Mouse (Mus musculus) hindbrain, embryonic 14.5 days (tissue): ENCODE measurements around the gene Fbxw10. TPM values are rescaled to one million over a fixed set of nuclear protein-coding genes. Genes with fewer than 3 reads are reported as not detected.
A peak's percentile ranks its signal among the peaks of the same experiment; 100 is the strongest.

ENCODE experiments used
- ATAC-seq: fragments of 200-750 bp; cut with Nextera tagmentation; 2 replicates; pipeline ENCODE4 v1.8.0; 2017; ENCODE audit warnings: moderate number of reproducible peaks, mild to moderate bottlenecking, moderate TSS enrichment, moderate library complexity; ENCODE audit not compliant: low FRiP score
- DNase-seq: peaks from one replicate; pipeline ENCODE4 v3.0.0-alpha.2; 2015; ENCODE audit warnings: low spot score
- H3K27ac ChIP-seq: fragments of 300-500 bp; sonication (generic); 2 replicates; pipeline ENCODE4 v1.5.1; 2014; ENCODE audit warnings: mild to moderate bottlenecking, moderate library complexity
- H3K27me3 ChIP-seq: fragments of 300-500 bp; sonication (generic); 2 replicates; pipeline ENCODE4 v1.6.1; 2014; ENCODE audit warnings: mild to moderate bottlenecking, low read length, mixed read lengths; ENCODE audit not compliant: control insufficient read depth, insufficient read depth
- H3K36me3 ChIP-seq: fragments of 300-500 bp; sonication (generic); replicated peaks from 2 replicates; pipeline ENCODE4 v1.6.1; 2014; ENCODE audit not compliant: control insufficient read depth, insufficient read depth
- H3K4me1 ChIP-seq: fragments of 300-500 bp; sonication (generic); replicated peaks from 2 replicates; pipeline ENCODE4 v1.6.1; 2014; ENCODE audit warnings: antibody characterized with exemption, low read length, mixed read lengths; ENCODE audit not compliant: control insufficient read depth, insufficient read depth
- H3K4me2 ChIP-seq: fragments of 300-500 bp; sonication (generic); replicated peaks from 2 replicates; pipeline ENCODE4 v1.6.1; 2014; ENCODE audit warnings: mild to moderate bottlenecking, moderate library complexity
- H3K4me3 ChIP-seq: fragments of 300-500 bp; sonication (generic); replicated peaks from 2 replicates; pipeline ENCODE4 v1.5.1; 2014; ENCODE audit warnings: mild to moderate bottlenecking, low read length
- H3K9ac ChIP-seq: fragments of 300-500 bp; sonication (generic); 2 replicates; pipeline ENCODE4 v1.6.1; 2014
- H3K9me3 ChIP-seq: fragments of 300-500 bp; sonication (generic); 2 replicates; pipeline ENCODE4 v1.6.1; 2016; ENCODE audit warnings: low read length; ENCODE audit not compliant: control insufficient read depth
- WGBS: fragments of 180-500 bp; shearing (Covaris S2); extraction: QIAGEN DNeasy Blood & Tissue Kit; methylation state at CpG from one replicate; pipeline ENCODE4 v1.1.7; 2014; 5-methylcytosine and 5-hydroxymethylcytosine counted together
- polyA plus RNA-seq: library from polyadenylated mRNA; unstranded; fragments of >200 nt; fragmentation: Nextera tagmentation; extraction: Ambion mirVana; gene quantifications from 2 replicates; pipeline ENCODE4 v1.2.1, GENCODE M21; 2014

Fbxw10 gene
- polyA plus RNA-seq, 1 experiment from 2014 or later, result 0.25 TPM

- Histone ChIP-seq H3K4me1 (no peaks in the 10 kb centered on the region), H3K27ac (no peak overlapping the region), H3K4me3 (no peak overlapping the region), H3K36me3 (no peaks in the 10 kb centered on the region), H3K4me2 (no peak overlapping the region), H3K9me3 (no peaks in the 10 kb centered on the region), H3K9ac (no peak overlapping the region), H3K27me3 (no peaks in the 10 kb centered on the region)
- ATAC-seq (no peak), DNase-seq (no peak)
- WGBS, result 95% methylated on average over 4 of the region's 4 CpGs
Observed at GRCm38 (mm10) chr11:62827135-62827534, 19.7 kb upstream of the Fbxw10 start.

DNA sequence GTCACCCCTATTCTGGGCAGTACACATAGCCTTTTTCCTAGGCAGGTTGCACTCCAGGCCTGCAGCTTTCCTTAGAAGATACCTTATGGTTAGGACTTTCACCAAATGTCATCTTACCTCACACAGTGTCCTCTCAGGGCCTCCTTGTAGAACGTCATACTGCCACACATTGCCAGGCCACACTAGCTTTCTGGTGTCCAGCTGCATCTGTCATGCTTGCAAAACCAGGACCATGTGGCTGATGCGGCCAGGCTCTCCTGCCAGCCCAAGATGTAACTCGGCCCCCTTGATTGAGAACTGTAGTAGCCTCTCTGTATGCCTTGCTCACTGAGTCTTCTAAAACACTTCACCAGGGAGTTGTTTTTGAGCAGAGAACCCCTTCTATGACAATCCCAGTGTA, 19.0 kb upstream of the Fbxw10 start:
- no peak overlapping the region for H3K27ac ChIP-seq
- WGBS, result 87% methylated on average over 3 of the region's 3 CpGs
- no peak overlapping the region for H3K4me2 ChIP-seq
- DNase-seq (no peak), ATAC-seq (no peak)
- H3K4me3 ChIP-seq, result no peak overlapping the region
- H3K9me3 ChIP-seq, result no peaks in the 10 kb centered on the region
- H3K27me3 ChIP-seq, result no peaks in the 10 kb centered on the region
- no peaks in the 10 kb centered on the region for H3K4me1 ChIP-seq
- no peak overlapping the region for H3K9ac ChIP-seq
- no peaks in the 10 kb centered on the region for H3K36me3 ChIP-seq

- DNase-seq (no peak), ATAC-seq (no peak)
- Histone ChIP-seq H3K4me2 (no peak overlapping the region), H3K27me3 (no peaks in the 10 kb centered on the region), H3K36me3 (no peaks in the 10 kb centered on the region), H3K9ac (no peak overlapping the region), H3K9me3 (no peaks in the 10 kb centered on the region), H3K4me1 (no peaks in the 10 kb centered on the region), H3K27ac (no peak overlapping the region), H3K4me3 (no peak overlapping the region)
- WGBS, result 87% methylated on average over 2 of the region's 2 CpGs
Observed at GRCm38 (mm10) chr11:62830387-62830786, 16.5 kb upstream of the Fbxw10 start.

- H3K27me3 ChIP-seq, result no peaks in the 10 kb centered on the region
- H3K4me3 ChIP-seq, result no peak overlapping the region
- no peaks in the 10 kb centered on the region for H3K36me3 ChIP-seq
- no peaks in the 10 kb centered on the region for H3K9me3 ChIP-seq
- no peak overlapping the region for H3K9ac ChIP-seq
- no peaks in the 10 kb centered on the region for H3K4me1 ChIP-seq
- DNase-seq, result no peak
- ATAC-seq, result no peak
- H3K27ac ChIP-seq, result no peak overlapping the region
- no peak overlapping the region for H3K4me2 ChIP-seq
Observed at GRCm38 (mm10) chr11:62831906-62832305, 15.0 kb upstream of the Fbxw10 start.

DNA sequence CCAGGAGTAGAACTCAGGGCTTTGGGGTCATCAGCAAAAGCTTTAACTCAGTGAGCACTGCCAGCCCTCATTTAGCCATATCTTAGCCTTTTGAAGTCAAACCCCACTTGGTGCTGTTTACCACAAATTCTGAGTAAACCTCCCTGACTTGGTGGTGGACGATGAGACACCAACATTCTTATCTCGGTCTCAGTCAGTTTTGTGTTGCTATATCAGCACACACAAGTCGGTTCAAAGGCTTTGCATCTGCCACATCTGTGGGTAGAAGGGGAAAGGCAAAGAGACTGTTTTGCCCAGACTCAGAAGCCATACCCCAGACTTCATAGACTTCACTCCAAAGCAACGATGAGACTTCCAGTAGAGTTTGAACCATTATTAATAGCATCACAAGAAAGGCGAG, 2.3 kb upstream of the Fbxw10 start:
- no peak overlapping the region for H3K27ac ChIP-seq
- H3K4me3 ChIP-seq, result no peak overlapping the region
- WGBS, result 93% methylated on average over 5 of the region's 5 CpGs
- H3K36me3 ChIP-seq, result no peaks in the 10 kb centered on the region
- ATAC-seq (no peak), DNase-seq (no peak)
- H3K4me2 ChIP-seq, result no peak overlapping the region
- H3K9ac ChIP-seq, result no peak overlapping the region
- peaks cover 4% of the 10 kb centered on the region; the same call in 1 of the 2 replicates for H3K4me1 ChIP-seq
- H3K9me3 ChIP-seq, result no peaks in the 10 kb centered on the region
- H3K27me3 ChIP-seq, result no peaks in the 10 kb centered on the region

DNA sequence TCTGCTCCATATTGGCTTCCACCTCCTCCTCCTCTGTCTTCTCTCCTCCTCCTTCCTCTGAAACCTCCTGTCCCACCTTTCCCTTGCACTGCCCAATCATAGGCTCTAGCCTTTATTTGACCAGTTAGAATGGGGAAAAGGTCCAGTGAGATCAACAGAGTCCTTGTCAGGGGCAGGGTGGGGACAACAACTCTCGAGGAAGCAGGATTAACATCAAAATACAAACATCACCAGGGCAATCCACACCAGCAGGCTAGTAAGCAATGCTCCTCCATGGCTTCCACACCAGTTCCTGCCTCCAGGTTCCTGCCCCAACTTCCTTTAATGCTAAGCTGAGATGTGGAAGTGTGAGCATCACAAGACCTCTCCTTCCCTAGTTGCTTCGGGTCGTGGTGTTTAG, 1.1 kb upstream of the Fbxw10 start:
- DNase-seq, result no peak
- no peaks in the 10 kb centered on the region for H3K36me3 ChIP-seq
- no peak overlapping the region for H3K9ac ChIP-seq
- no peak overlapping the region for H3K4me2 ChIP-seq
- WGBS, result 69% methylated on average over 3 of the region's 3 CpGs
- no peak overlapping the region for H3K4me3 ChIP-seq
- H3K27me3 ChIP-seq, result no peaks in the 10 kb centered on the region
- H3K27ac ChIP-seq, result no peak overlapping the region
- H3K9me3 ChIP-seq, result no peaks in the 10 kb centered on the region
- peaks cover 4% of the 10 kb centered on the region; the same call in 1 of the 2 replicates for H3K4me1 ChIP-seq
- no peak for ATAC-seq

- H3K27me3 ChIP-seq, result no peaks in the 10 kb centered on the region
Observed at GRCm38 (mm10) chr11:62847655-62848191, 854 bp downstream of the Fbxw10 start.

DNA sequence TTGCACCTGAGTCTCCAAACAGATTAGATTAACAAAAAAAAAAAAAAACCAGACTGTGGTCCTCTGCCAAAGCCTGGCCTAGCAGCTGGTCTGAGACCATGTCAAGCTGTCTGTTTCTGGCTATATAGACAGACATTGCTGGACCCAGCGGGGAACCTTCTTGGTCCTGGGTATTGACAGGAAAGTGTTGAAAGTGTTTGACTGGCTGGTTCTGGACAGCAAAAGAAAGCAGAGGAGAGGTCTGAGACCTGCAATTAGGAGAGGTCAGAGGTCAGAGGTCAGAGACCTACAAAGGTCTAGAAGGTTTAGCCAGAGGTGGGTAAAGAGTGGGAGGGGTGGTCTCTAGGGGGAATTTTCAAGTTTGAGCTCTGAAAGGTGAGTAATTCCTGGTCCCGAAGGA, 1.4 kb downstream of the Fbxw10 start:
- Histone ChIP-seq H3K9me3 (no peaks in the 10 kb centered on the region), H3K27ac (no peak overlapping the region), H3K27me3 (no peaks in the 10 kb centered on the region), H3K4me1 (peaks cover 4% of the 10 kb centered on the region; the same call in 1 of the 2 replicates), H3K36me3 (no peaks in the 10 kb centered on the region), H3K4me2 (no peak overlapping the region), H3K4me3 (no peak overlapping the region), H3K9ac (no peak overlapping the region)
- WGBS, result 52% methylated on average over 2 of the region's 2 CpGs
- DNase-seq, result peak; percentile 25
- ATAC-seq, result no peak

More at GRCm38 (mm10) chr11:62847655-62848191, 854 bp downstream of the Fbxw10 start:
- Histone ChIP-seq H3K9ac (no peak overlapping the region), H3K4me3 (no peak overlapping the region), H3K4me2 (no peak overlapping the region), H3K36me3 (no peaks in the 10 kb centered on the region), H3K4me1 (peaks cover 4% of the 10 kb centered on the region; the same call in 1 of the 2 replicates), H3K9me3 (no peaks in the 10 kb centered on the region), H3K27ac (no peak overlapping the region)
- 65% methylated on average over 4 of the region's 4 CpGs for WGBS
- no peak for DNase-seq
- no peak for ATAC-seq

DNA sequence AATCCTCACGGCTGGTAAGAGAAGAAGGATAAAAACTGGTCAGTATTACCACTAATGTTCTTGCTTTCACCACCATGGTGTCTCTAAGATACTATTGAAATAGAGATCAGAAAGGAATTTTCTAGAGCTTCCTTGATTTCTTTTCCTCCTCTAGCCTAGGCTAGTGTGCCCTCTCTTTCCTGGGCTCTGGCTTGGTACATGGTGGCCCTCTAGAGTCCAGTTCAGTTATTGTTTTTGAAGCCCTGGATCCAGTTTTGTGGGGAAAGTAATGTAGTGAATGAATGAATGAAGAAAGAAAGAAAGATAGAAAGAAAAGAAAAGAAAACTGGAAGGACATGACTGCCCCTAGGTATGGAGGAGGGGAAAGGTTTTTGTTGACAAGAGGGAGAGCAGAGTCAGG, 4.3 kb downstream of the Fbxw10 start:
- ATAC-seq (no peak), DNase-seq (no peak)
- peaks cover 4% of the 10 kb centered on the region; the same call in 1 of the 2 replicates for H3K4me1 ChIP-seq
- no peak overlapping the region for H3K27ac ChIP-seq
- H3K9me3 ChIP-seq, result no peaks in the 10 kb centered on the region
- no peaks in the 10 kb centered on the region for H3K36me3 ChIP-seq
- no peak overlapping the region for H3K9ac ChIP-seq
- WGBS, result 78% methylated on average over 1 of the region's 1 CpGs
- H3K27me3 ChIP-seq, result no peaks in the 10 kb centered on the region
- no peak overlapping the region for H3K4me3 ChIP-seq
- no peak overlapping the region for H3K4me2 ChIP-seq

- H3K4me3 ChIP-seq, result no peak overlapping the region
- no peaks in the 10 kb centered on the region for H3K4me1 ChIP-seq
- ATAC-seq (no peak), DNase-seq (no peak)
- no peaks in the 10 kb centered on the region for H3K27me3 ChIP-seq
- no peak overlapping the region for H3K27ac ChIP-seq
- no peaks in the 10 kb centered on the region for H3K36me3 ChIP-seq
- no peak overlapping the region for H3K4me2 ChIP-seq
- WGBS, result 87% methylated on average over 6 of the region's 6 CpGs
- no peaks in the 10 kb centered on the region for H3K9me3 ChIP-seq
- H3K9ac ChIP-seq, result no peak overlapping the region
Observed at GRCm38 (mm10) chr11:62853334-62853733, 6.5 kb downstream of the Fbxw10 start.
